Mouse (Mus musculus) right cerebral cortex, postnatal 4 days (tissue): Measurements from ENCODE around the gene Vps37c.

Experiments
- DNase-seq: peaks from one replicate; pipeline ENCODE4 v3.0.0-alpha.2; 2022

Vps37c gene

GRCm38 (mm10) chr19:10688537-10689352 lies at the start of gene Vps37c:
TSS of gene Vps37c (plus strand) at chr19:10688735.
- peak; percentile 97 for DNase-seq

DNA sequence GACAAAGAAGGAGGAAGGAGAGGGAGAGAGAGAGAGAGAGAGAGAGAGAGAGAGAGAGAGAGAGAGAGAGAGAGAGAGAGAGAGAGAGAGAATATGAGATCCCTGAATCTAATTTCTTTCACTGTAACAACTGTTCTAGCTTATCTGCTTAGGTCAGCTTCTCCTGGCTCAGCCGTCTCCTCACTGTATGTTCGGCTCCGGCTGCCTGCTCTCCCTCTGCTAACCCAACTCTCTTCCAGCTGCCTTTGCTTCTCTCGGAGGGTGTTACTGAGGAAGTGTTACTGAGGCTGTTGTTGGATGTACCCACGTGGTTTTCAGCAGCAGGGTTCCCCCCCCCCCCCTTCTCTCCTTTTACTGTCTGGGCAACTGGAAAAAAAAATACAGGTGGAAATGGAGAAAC lies 48.5 kb upstream of the Vps37c start:
- no peak for DNase-seq

DNA sequence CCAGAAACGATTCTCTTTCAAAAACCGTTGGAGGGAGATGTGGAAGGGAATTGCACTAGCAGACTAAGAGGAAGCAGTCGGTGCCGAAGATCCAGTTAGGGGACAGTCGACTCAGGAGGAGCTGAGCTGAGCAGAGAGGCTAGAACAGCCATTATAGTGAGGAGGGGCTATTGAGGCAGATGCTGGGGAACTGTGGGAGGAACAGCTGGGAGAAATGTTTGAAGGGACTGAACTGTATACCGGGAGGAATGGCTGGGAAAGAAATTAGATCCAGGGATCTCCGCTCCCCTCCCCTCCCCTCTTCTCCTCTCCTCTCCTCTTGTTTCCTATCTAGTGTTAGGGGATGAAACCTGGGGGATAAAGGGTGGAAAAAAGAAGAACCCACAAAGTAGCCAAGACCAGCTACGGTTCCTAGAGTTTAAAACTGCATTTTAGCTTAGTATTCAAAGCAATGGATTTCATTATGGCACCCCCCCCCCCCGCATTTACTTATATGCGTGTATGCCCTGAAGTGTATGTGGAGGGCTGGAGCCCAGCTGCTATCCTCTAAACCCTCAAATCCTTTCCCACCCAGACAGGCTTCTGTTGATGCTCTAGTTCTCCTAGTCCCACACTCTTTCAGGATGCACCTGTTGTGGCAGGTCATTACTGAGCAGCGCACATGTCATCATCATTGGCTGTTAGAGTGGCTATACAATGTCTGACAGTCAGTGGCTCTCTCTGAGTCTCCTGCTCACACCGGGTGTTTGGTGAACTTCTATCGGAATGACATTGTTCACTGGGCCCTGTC lies 47.8 kb upstream of the Vps37c start:
- DNase-seq: no peak

DNA sequence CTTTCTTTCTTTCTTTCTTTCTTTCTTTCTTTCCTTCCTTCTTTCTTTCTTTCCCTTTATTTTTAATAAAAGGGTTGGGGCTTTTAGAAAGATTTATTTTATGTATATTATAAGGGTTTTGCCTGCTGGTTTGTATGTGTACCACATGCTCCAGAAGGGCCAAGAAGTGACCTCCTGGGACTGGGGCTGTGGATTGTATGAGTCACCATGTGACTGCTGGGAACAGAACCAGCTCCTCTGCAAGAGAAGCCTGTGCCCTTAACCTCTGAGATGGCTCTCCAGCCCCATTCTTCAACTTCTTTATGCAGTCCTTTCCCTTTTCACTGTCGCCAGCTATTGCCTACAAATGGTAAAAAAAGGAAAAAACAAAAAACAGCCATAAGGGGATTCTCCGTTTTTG lies 42.9 kb upstream of the Vps37c start:
- DNase-seq: no peak

DNA sequence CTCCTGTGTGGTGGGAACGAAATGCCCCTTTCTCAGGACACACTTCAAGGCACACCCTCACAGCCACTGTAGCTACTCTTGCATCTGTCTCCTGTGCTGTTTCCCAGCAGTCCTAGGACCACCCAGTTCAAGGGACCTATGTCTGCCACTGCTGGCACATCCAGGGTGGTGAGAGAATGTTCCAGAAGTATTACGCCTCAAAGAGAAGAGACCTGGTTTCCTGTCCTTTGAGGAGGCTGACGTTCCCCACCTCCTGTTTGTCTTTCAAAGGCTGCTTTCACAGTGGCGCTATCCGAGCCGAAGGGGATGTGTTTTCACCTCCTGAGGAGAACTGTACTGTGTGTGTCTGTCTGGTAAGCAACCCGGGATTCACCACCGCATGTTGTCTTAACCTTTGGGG lies 40.4 kb upstream of the Vps37c start:
- no peak for DNase-seq

DNA sequence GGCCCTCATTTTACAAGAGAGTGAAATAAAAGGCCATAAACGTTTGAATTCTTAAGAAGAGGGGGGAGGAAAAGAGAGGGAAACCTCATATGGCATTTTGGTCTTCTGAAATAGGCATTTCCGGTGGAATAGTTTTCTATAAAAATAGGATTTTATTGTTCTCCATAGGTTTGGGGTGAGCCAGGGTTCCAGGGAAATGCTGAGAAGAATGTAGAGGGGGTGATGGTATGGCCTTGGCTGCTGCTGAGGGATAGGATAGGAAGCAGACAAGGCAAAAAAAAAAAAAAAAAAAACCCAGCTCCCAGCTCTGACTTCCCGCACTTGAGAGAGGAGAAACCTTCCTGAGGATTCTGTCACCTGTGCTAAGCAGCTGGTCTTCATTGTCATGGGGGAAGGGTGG lies 32.5 kb upstream of the Vps37c start:
- no peak for DNase-seq

DNA sequence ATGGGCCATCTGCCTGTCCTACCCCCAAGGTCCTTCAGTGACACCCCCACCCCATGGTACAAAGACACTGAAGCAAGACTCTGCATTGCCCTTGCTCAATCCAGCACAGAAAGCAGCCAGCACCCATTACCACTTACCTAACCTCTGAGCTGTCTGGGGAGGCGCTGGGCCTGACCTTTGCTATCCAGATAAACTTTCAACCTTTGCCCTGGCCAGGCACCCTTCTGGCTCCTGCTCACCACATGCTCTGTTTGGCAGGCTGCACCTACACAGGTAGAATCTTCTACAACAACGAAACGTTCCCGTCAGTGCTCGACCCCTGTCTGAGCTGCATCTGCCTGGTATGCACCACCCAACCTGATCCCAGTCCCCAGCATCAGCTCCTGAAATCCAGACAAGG lies 30.8 kb upstream of the Vps37c start:
- DNase-seq: no peak

- no peak for DNase-seq
Observed at GRCm38 (mm10) chr19:10658406-10658805, 30.1 kb upstream of the Vps37c start.

GRCm38 (mm10) chr19:10661373-10661772 lies 27.2 kb upstream of the Vps37c start:
- DNase-seq: no peak

DNA sequence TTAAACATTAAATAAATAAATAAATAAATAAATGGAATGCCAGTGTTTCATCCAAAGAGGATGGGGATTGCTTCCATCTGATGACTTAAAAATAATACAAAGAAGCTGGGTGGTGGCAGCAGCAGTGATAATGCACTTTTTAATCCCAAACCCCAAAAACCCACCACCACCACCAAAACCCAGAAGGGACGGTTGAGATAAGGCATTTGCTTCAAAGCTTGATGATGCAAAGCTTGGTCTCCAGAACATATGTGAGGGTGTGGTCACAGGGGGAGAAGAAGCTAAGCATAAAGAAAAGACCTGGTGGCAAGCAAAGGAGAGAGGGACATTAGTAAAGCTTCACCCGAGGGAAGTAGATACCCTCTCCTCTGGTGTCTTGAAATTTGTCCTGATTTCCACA lies 26.6 kb upstream of the Vps37c start:
- no peak for DNase-seq

DNA sequence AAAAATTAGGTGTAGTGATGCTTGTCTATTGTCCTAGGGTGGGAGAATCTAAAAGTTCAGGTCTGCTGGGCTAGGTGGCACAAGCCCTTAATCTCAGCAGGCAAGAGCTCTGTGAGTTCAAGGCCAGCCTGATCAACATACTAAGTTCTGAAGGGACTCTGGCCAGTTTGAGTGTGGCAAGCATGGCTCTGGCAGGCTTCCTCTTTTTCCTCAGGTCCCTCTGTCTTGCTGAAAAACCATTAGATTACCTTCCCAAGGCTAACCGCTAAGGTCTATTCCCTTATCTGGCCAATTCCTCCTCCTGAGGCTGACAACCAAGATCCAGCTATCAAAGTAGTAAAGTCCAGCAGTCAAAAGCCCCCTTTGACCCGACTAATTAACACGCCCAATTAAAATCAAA lies 25.9 kb upstream of the Vps37c start:
- no peak for DNase-seq

GRCm38 (mm10) chr19:10665093-10665492 lies 23.4 kb upstream of the Vps37c start:
- DNase-seq: no peak

GRCm38 (mm10) chr19:10665499-10665898 lies 23.0 kb upstream of the Vps37c start:
- DNase-seq: peak; percentile 83

DNA sequence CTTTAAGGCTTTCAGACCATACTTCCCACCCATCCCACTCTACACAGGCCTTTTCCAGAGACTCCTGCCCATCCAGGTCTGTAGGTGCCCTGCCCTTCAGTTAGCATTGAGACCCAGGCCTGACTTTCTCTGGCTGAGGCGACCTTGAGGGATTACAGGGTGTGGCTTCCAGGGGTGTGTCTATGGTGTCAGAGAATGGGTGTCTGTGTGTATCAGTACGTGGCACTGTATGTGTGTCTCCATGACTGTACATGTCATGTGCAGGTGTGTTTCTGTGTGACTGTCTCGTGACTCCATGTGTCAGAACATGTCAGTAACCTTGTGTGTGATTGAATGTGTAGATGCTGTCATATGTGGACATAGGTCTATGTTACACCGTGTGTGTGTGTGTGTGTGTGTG lies 17.2 kb upstream of the Vps37c start:
- DNase-seq: no peak

DNA sequence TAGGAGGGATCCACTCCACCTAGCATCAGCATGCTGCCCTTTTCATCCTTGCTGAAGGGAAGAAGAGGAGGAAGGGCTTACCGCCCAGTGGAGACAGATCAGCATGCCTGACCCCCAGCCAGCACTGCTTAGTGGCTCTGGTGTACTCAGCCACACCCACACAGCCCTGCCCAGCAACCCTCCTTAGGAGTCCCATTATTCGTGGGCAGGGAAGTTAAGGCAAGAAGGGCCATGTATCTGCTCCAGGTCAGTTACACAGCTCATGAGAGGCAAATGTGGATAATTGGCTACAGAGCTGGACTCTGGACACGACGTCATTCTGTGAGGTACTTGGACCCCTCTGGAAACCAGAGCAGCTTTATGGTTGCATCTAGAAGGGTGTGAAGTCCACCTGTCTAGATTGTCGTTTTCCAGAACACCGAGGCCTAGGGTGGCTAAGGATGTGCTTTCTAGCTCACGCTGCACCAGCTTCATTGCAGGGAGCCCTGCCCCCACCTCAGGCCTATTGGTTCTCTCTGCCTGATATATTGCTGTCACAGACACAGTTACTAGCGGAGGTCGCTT lies 16.6 kb upstream of the Vps37c start:
- DNase-seq: no peak

DNA sequence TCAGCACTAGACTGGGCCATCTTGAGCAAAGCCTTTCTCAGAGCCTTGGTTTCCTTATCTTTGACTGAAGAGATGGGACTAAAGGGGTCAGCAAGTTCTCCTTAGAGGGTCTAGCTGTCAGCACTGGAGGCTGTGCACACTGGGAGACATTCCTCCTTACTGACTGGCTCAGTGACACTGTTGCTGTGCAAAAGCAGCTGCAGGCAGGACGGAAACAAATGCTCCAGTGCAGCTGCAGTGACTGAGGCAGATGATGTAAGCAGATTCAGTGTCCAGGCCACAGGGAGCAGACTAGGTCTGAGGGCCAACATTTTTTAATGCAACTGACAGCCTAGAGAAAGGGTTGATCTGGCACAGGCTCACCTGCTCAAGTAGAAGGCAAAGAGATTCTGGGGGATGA lies 15.3 kb upstream of the Vps37c start:
- DNase-seq: no peak

- DNase-seq: no peak
Observed at GRCm38 (mm10) chr19:10676656-10677055, 11.9 kb upstream of the Vps37c start.

DNA sequence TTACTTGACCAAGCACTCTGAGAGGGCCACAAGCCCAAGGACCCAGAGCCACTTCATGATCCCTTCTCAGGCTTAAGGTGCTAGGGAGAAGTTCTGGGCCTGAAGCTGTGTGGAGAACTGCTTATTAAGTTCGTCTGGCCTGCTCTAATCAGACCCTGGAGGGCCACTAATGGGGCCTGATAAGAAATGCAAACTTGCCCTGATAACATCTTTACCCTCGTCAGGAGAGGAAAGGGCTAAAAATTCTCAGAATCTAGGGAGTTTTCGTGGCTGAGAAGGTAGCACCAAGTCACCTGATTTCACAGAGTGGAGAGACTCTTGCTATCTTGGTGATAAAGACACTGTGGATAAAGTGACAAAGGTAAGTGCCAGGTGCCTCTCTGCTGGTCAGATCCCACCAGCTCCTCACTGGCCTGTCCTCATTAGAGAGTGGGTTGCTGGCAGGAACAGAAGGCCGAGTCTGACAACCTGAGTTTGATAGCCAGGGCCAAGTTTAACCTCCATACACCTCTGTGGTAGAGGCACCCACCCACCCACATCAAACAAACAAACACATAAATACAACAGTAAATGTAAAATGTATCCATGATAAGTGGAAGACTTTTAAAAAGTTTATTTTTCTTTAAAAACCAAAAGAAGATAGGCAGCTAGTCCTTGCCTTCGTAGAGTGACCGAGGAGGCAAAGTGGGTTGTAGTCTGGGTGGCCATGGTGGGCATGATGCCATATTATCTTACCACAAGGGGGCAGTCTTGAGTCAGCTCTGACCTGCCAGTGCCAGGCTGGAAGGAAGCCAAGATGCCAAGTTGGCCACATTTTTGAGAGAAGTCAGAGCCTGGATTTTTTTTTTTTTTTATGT lies 10.4 kb upstream of the Vps37c start, which contains the start of gene Pga5:
Pga5 (minus strand) TSS at position 157 of the 857 bp plus-strand sequence.
- peak; percentile 88 for DNase-seq

DNA sequence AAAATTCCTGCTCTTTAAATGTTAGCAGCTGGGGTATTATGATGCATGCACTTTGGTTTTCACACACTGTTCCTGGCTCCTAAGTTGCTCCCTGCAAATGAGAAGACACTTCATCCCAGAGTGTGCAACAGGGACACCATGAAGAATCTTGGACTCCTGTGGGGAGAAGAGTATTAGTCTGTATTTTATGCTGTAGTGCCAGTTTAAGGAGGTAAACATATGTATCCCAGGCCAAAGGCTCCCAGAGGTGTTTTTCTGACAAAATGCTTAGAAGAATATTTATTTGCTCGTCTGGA lies 9.8 kb upstream of the Vps37c start:
- no peak for DNase-seq

DNA sequence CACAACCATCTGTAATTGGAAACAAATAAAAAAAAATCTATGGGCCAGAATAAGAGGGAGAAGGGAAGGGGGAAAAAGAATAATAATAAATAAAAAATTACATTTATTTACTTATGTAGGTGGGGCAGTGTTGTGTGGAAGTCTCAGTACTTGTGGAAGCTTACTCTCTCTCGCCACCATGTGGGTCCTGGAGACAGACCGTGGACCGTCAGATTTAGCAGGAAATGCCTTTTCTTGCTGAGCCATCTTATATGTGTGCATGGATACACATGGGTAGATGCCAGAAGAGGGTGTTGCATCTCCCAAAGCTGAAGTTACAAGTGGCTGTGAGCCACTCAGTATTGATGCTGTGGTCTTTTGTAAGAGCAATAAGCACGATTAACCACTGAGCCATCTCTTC lies 7.0 kb upstream of the Vps37c start:
- no peak for DNase-seq

- no peak for DNase-seq
Observed at GRCm38 (mm10) chr19:10685081-10685480, 3.5 kb upstream of the Vps37c start.

GRCm38 (mm10) chr19:10685727-10686126 lies 2.8 kb upstream of the Vps37c start:
- DNase-seq: no peak
